Mouse (Mus musculus): Measurements from ENCODE around the gene Prkar1b.

- TF ChIP-seq GATA1 (IDR thresholded peaks at IDR 0.05; ENCODE audit: borderline replicate concordance, low read length), result no peak
- no peak for TF ChIP-seq FLI1 (IDR thresholded peaks at IDR 0.05; ENCODE audit: low read length)
These were observed 41.2 kb upstream of the Prkar1b start for GRCm38 (mm10) chr5:139190958-139191357.
